Mouse (Mus musculus) ES-Bruce4 (cell line): ENCODE measurements around the gene Slc16a6. TPM values are rescaled to one million over a fixed set of nuclear protein-coding genes. Genes with fewer than 3 reads are reported as not detected.

Source experiments
- H3K27ac ChIP-seq: 2 replicates; pipeline ENCODE4 v1.5.1; 2012; ENCODE audit warnings: low read length, inconsistent platforms; ENCODE audit not compliant: insufficient read depth
- H3K27me3 ChIP-seq: 2 replicates; pipeline ENCODE4 v1.6.1; 2012; ENCODE audit warnings: mild to moderate bottlenecking, low read length, inconsistent platforms; ENCODE audit not compliant: control insufficient read depth, poor library complexity, insufficient read depth, severe bottlenecking
- H3K36me3 ChIP-seq: 2 replicates; pipeline ENCODE4 v1.6.1; 2012; ENCODE audit warnings: inconsistent platforms, mild to moderate bottlenecking, low read length, moderate library complexity; ENCODE audit not compliant: control insufficient read depth, poor library complexity, insufficient read depth, severe bottlenecking
- H3K4me1 ChIP-seq: one replicate; pipeline ENCODE4 v1.8.1; 2011; ENCODE audit warnings: low read length; ENCODE audit not compliant: control insufficient read depth, insufficient read depth
- H3K4me3 ChIP-seq: 2 replicates; pipeline ENCODE4 v1.5.1; 2011; ENCODE audit warnings: low read depth, mild to moderate bottlenecking, low read length
- H3K9ac ChIP-seq: 2 replicates; pipeline ENCODE4 v1.6.1; 2012; ENCODE audit warnings: low read depth, mild to moderate bottlenecking, inconsistent platforms; ENCODE audit not compliant: poor library complexity, severe bottlenecking
- H3K9me3 ChIP-seq: replicated peaks from 2 replicates; pipeline ENCODE4 v1.6.1; 2012; ENCODE audit warnings: mild to moderate bottlenecking, low read length, inconsistent platforms; ENCODE audit not compliant: control insufficient read depth, poor library complexity, insufficient read depth, severe bottlenecking
- CTCF ChIP-seq: IDR thresholded peaks from one replicate; pipeline ENCODE4 v1.8.1; 2011; ENCODE audit warnings: low read depth, low read length
- EP300 ChIP-seq: IDR thresholded peaks from 2 replicates; pipeline ENCODE4 v1.6.1; 2011; ENCODE audit warnings: low read depth, low read length; ENCODE audit not compliant: insufficient read depth
- POLR2A ChIP-seq: IDR thresholded peaks from one replicate; pipeline ENCODE4 v1.8.1; 2011; ENCODE audit warnings: low read length; ENCODE audit not compliant: insufficient read depth
- polyA plus RNA-seq: library from polyadenylated mRNA; stranded (reverse); fragments of >200 nt; gene quantifications from 2 replicates; pipeline ENCODE4 v1.2.4, GENCODE M21; 2011; ENCODE audit warnings: low read depth; ENCODE audit not compliant: missing spikeins, insufficient read depth, insufficient read length

Slc16a6 gene
- polyA plus RNA-seq, 1 experiment, result 14.7 TPM

GRCm38 (mm10) chr11:109406431-109406830 lies 67.0 kb downstream of the Slc16a6 start:
- H3K27ac ChIP-seq, result no peak overlapping the region
- H3K27me3 ChIP-seq, result no peaks in the 10 kb centered on the region
- no peaks in the 10 kb centered on the region for H3K36me3 ChIP-seq
- H3K9ac ChIP-seq, result no peak overlapping the region
- H3K4me1 ChIP-seq, result no peaks in the 10 kb centered on the region
- no peak overlapping the region for H3K4me3 ChIP-seq
- no peaks in the 10 kb centered on the region for H3K9me3 ChIP-seq
- TF ChIP-seq POLR2A (no peak), EP300 (no peak), CTCF (no peak)

Other genes starting within 250 kb of the Slc16a6 start
- 4.8 and 5.1 TPM in 2 replicates for gene Rgs9, start 175.5 kb downstream of the Slc16a6 start, polyA plus RNA-seq
- 62.2 and 65.1 TPM in 2 replicates for gene Gna13, start 110.8 kb downstream of the Slc16a6 start, polyA plus RNA-seq
- not detected in 2 replicates for gene 9930022D16Rik, start 59.7 kb downstream of the Slc16a6 start, polyA plus RNA-seq
- 78.5 and 80.2 TPM in 2 replicates for gene Amz2, start 47.7 kb downstream of the Slc16a6 start, polyA plus RNA-seq
- 5.7 and 5.8 TPM in 2 replicates for gene Arsg, start 224 bp downstream of the Slc16a6 start, polyA plus RNA-seq
- gene Wipi1, start 138.4 kb upstream of the Slc16a6 start, polyA plus RNA-seq, result 26.9 and 27.7 TPM in 2 replicates
- 91.8 and 98.3 TPM in 2 replicates for gene Prkar1a, start 175.8 kb upstream of the Slc16a6 start, polyA plus RNA-seq
- 0.35 TPM in 1 of 2 replicates, not detected in the other for gene Fam20a, start 248.7 kb upstream of the Slc16a6 start, polyA plus RNA-seq